Mouse (Mus musculus) intestine, embryonic 16.5 days (tissue): ENCODE data around the gene Cyb561d1. TPM values are rescaled to one million over a fixed set of nuclear protein-coding genes. Genes with fewer than 3 reads are reported as not detected.

Source experiments
- ATAC-seq: fragments of 200-750 bp; cut with Nextera tagmentation; 2 replicates; pipeline ENCODE4 v1.8.0; 2017; ENCODE audit warnings: moderate TSS enrichment, moderate library complexity
- H3K27ac ChIP-seq: fragments of 300-500 bp; sonication (generic); 2 replicates; pipeline ENCODE4 v1.5.1; 2014; ENCODE audit warnings: mild to moderate bottlenecking, low read length
- H3K27me3 ChIP-seq: fragments of 300-500 bp; sonication (generic); replicated peaks from 2 replicates; pipeline ENCODE4 v1.6.1; 2014; ENCODE audit warnings: low read length, control low read depth, mixed read lengths; ENCODE audit not compliant: control insufficient read depth, insufficient read depth
- H3K36me3 ChIP-seq: fragments of 300-500 bp; sonication (generic); 2 replicates; pipeline ENCODE4 v1.6.1; 2014; ENCODE audit warnings: low read length, control low read depth; ENCODE audit not compliant: control insufficient read depth, insufficient read depth
- H3K4me1 ChIP-seq: fragments of 300-500 bp; sonication (generic); 2 replicates; pipeline ENCODE4 v1.6.1; 2014; ENCODE audit warnings: low read length, control low read depth, mixed read lengths; ENCODE audit not compliant: control insufficient read depth, insufficient read depth
- H3K4me2 ChIP-seq: fragments of 300-500 bp; sonication (generic); 2 replicates; pipeline ENCODE4 v1.6.1; 2014; ENCODE audit warnings: low read depth, low read length, control low read depth
- H3K4me3 ChIP-seq: fragments of 300-500 bp; sonication (generic); 2 replicates; pipeline ENCODE4 v1.5.1; 2014; ENCODE audit warnings: mild to moderate bottlenecking, low read length
- H3K9ac ChIP-seq: fragments of 300-500 bp; sonication (generic); 2 replicates; pipeline ENCODE4 v1.6.1; 2014; ENCODE audit warnings: low read depth, low read length
- H3K9me3 ChIP-seq: fragments of 300-500 bp; sonication (generic); 2 replicates; pipeline ENCODE4 v1.6.1; 2016; ENCODE audit warnings: low read length, control low read depth; ENCODE audit not compliant: control insufficient read depth
- WGBS: fragments of 180-500 bp; shearing (Covaris S2); extraction: QIAGEN DNeasy Blood & Tissue Kit; methylation state at CpG from one replicate; pipeline ENCODE4 v1.1.7; 2014; 5-methylcytosine and 5-hydroxymethylcytosine counted together
- polyA plus RNA-seq: library from polyadenylated mRNA; unstranded; fragments of >200 nt; fragmentation: Nextera tagmentation; extraction: Ambion mirVana; gene quantifications from 2 replicates; pipeline ENCODE4 v1.2.1, GENCODE M21; 2015

The Cyb561d1 gene
- polyA plus RNA-seq, 1 experiment from 2014 or later: 4.2 TPM

- WGBS: 52% methylated on average over 7 of the region's 7 CpGs
- H3K4me1 ChIP-seq: peaks cover 11% of the 10 kb centered on the region
- H3K27ac ChIP-seq: 0 out of 2 replicates have a peak overlapping the region, but pooled peaks have one; percentile 45
- H3K4me2 ChIP-seq: no peak overlapping the region
- no peak overlapping the region for H3K9ac ChIP-seq
- no peaks in the 10 kb centered on the region for H3K36me3 ChIP-seq
- no peaks in the 10 kb centered on the region for H3K27me3 ChIP-seq
- ATAC-seq: peak; percentile 66
- no peak overlapping the region for H3K4me3 ChIP-seq
- H3K9me3 ChIP-seq: no peaks in the 10 kb centered on the region
Measured at GRCm38 (mm10) chr3:108178756-108179715, 22.0 kb downstream of the Cyb561d1 start.

GRCm38 (mm10) chr3:108174672-108175531 lies 26.1 kb downstream of the Cyb561d1 start:
- 28% methylated on average over 14 of the region's 14 CpGs for WGBS
- no peaks in the 10 kb centered on the region for H3K27me3 ChIP-seq
- H3K9me3 ChIP-seq: no peaks in the 10 kb centered on the region
- no peak overlapping the region for H3K27ac ChIP-seq
- H3K4me1 ChIP-seq: peaks cover 11% of the 10 kb centered on the region
- ATAC-seq: peak; percentile 36
- H3K9ac ChIP-seq: 0 out of 2 replicates have a peak overlapping the region, but pooled peaks have one; percentile 17
- H3K36me3 ChIP-seq: no peaks in the 10 kb centered on the region
- H3K4me2 ChIP-seq: peak overlapping the region; percentile 7; the same call in 1 of the 2 replicates
- no peak overlapping the region for H3K4me3 ChIP-seq

GRCm38 (mm10) chr3:108169199-108169598 lies 31.8 kb downstream of the Cyb561d1 start:
- Histone ChIP-seq H3K27me3 (no peaks in the 10 kb centered on the region), H3K36me3 (no peaks in the 10 kb centered on the region), H3K9ac (no peak overlapping the region), H3K4me2 (no peak overlapping the region), H3K4me3 (no peak overlapping the region), H3K4me1 (peaks cover 16% of the 10 kb centered on the region), H3K9me3 (no peaks in the 10 kb centered on the region), H3K27ac (no peak overlapping the region)
- ATAC-seq: no peak
- WGBS: 52% methylated on average over 3 of the region's 3 CpGs

GRCm38 (mm10) chr3:108167499-108167898 lies 33.5 kb downstream of the Cyb561d1 start:
- no peak for ATAC-seq
- WGBS: 57% methylated on average over 14 of the region's 14 CpGs
- peaks cover 16% of the 10 kb centered on the region for H3K4me1 ChIP-seq
- H3K36me3 ChIP-seq: no peaks in the 10 kb centered on the region
- no peak overlapping the region for H3K4me2 ChIP-seq
- H3K27ac ChIP-seq: no peak overlapping the region
- H3K9ac ChIP-seq: 0 out of 2 replicates have a peak overlapping the region, but pooled peaks have one; percentile 40
- no peaks in the 10 kb centered on the region for H3K27me3 ChIP-seq
- H3K9me3 ChIP-seq: no peaks in the 10 kb centered on the region
- H3K4me3 ChIP-seq: no peak overlapping the region

- Histone ChIP-seq H3K4me3 (no peak overlapping the region), H3K4me1 (peaks cover 16% of the 10 kb centered on the region), H3K9ac (no peak overlapping the region), H3K27ac (no peak overlapping the region), H3K9me3 (no peaks in the 10 kb centered on the region), H3K36me3 (no peaks in the 10 kb centered on the region), H3K4me2 (no peak overlapping the region), H3K27me3 (no peaks in the 10 kb centered on the region)
- peak; percentile 45; the same call in 1 of the 2 replicates for ATAC-seq
- WGBS: 42% methylated on average over 9 of the region's 11 CpGs
Measured at GRCm38 (mm10) chr3:108166486-108167211, 34.4 kb downstream of the Cyb561d1 start.

GRCm38 (mm10) chr3:108165532-108166315 lies 35.3 kb downstream of the Cyb561d1 start:
- Histone ChIP-seq H3K9ac (0 out of 2 replicates have a peak overlapping the region, but pooled peaks have one; percentile 21), H3K4me2 (no peak overlapping the region), H3K4me1 (peaks cover 16% of the 10 kb centered on the region), H3K9me3 (no peaks in the 10 kb centered on the region), H3K27ac (no peak overlapping the region), H3K36me3 (no peaks in the 10 kb centered on the region), H3K4me3 (no peak overlapping the region), H3K27me3 (no peaks in the 10 kb centered on the region)
- 46% methylated on average over 10 of the region's 10 CpGs for WGBS
- ATAC-seq: peak; percentile 49

- WGBS: 17% methylated on average over 9 of the region's 9 CpGs
- Histone ChIP-seq H3K4me2 (peak overlapping the region; percentile 38), H3K9me3 (no peaks in the 10 kb centered on the region), H3K27me3 (0 out of 2 replicates have a peak, but pooled peaks cover 2% of the 10 kb centered on the region), H3K4me3 (peak overlapping the region; percentile 21; the same call in 1 of the 2 replicates), H3K36me3 (no peaks in the 10 kb centered on the region), H3K4me1 (peaks cover 16% of the 10 kb centered on the region), H3K9ac (no peak overlapping the region), H3K27ac (no peak overlapping the region)
- ATAC-seq: peak; percentile 55
Measured at GRCm38 (mm10) chr3:108164807-108165206, 36.2 kb downstream of the Cyb561d1 start.

GRCm38 (mm10) chr3:108164091-108164490 lies 36.9 kb downstream of the Cyb561d1 start:
- Histone ChIP-seq H3K4me1 (peaks cover 16% of the 10 kb centered on the region), H3K36me3 (no peaks in the 10 kb centered on the region), H3K27me3 (0 out of 2 replicates have a peak, but pooled peaks cover 2% of the 10 kb centered on the region), H3K27ac (no peak overlapping the region), H3K9me3 (no peaks in the 10 kb centered on the region), H3K4me3 (no peak overlapping the region), H3K4me2 (no peak overlapping the region), H3K9ac (no peak overlapping the region)
- WGBS: 71% methylated on average over 5 of the region's 5 CpGs
- ATAC-seq: no peak
